Mouse (Mus musculus) cerebellum, postnatal 4 days (tissue): ENCODE results near the gene Mylk.
A peak's percentile ranks its signal among the peaks of the same experiment; 100 is the strongest.

Source experiments
- DNase-seq, 2 experiments: peaks; one replicate each; pipeline ENCODE4 v3.0.0; 2022; ENCODE audit warnings: low spot score in 2 of 2, mixed read lengths in 1 of 2

Gene Mylk

DNA sequence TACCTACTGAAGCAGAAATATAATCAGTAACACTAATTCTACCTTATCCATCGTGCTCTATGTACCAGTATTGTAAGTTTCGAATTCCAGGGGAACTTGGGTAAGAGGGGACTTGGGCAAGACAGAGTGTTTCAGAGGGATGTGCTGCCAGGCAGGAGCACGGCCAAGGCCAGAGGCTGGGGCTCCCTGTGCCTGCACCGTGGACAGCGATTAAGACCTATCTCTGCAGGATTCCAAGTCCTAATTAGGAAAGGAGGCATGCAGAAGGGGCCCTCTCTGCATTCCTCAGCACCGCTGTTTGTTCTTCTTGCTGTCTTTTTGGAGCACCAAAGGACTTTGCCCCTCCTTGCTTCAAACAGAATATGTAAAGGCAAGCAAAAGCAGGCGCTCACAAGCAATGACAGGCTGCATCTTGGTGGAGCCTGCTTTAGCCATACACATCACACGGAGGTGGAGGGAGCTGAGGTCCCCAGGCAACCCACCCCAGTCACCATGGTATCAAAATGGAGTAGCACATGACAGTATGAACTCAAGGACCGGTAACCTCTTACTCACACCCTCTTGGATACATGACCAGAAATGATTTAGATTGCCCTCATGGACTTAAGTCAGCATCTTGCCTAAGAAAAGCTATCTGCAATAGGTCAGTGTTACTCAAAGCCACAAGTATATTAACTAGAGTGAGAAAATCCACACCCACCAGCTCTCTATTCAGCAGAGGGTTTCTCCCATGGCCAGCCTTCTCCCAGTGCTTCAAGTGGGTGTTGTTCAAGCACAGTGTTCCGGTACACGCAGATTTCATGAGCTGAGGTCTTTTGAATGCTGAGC, 239.4 kb downstream of the Mylk start:
- DNase-seq: no peak

DNA sequence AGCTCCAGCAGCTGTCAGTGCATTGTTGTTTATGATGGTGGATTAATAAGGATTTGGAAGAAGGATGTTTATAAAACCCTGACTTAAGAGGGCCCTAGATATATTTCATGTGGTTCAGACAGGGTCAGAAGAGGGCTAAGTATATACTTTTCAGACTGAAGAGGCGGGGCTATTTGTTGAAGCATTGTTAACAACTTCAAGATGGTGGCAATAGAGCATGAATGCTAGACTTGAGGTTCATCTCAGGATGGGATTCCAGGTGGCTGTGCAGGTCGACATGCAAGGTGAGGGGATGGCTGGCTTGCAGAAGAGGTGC, 240.0 kb downstream of the Mylk start:
- DNase-seq: no peak

DNA sequence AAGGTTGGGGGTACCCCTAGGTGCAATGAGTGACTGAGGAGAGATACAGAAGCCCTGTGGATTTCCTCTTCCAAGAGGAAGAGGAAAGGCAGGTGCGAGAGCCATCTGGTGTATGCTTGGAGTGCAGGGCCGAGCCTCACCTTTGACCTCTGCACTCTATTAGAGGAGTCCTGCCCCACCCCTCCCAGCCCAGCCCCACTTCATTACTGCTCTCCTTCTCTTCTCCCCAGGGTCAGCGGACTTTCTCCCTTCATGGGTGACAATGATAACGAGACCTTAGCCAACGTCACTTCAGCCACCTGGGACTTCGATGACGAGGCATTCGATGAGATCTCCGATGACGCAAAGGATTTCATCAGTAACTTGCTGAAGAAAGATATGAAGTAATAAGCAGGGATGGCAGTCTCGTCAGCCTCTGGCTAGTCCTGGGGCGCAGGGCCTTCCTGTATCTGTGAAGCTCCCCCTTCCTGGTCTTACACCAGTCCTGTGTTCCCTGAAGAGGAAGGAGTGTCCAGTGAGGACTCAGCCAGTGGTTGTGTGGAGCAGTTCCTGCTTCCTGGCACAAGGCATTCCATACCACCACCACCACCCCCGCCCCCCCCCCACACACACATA, 241.3 kb downstream of the Mylk start:
- no peak for DNase-seq

DNA sequence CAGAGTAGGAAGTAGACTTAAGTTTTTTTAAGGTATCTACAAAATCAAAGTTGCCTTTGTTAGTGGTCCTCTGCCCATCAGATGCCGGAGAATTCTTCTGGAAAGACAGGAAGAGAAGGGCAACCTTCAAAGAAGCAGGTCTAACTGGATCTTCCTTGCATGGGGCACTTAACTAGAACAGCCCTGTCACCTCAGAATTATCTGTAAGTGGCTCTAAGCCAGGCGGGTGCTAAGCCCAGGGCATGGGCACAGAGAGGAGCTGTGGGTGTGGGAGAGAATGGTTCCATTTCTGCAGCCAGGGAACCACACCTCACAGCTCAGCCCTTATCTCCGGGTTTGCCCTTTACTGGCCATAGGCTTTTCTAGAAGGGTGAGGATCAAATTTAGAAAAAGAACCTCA, 246.4 kb downstream of the Mylk start:
- DNase-seq: no peak

DNA sequence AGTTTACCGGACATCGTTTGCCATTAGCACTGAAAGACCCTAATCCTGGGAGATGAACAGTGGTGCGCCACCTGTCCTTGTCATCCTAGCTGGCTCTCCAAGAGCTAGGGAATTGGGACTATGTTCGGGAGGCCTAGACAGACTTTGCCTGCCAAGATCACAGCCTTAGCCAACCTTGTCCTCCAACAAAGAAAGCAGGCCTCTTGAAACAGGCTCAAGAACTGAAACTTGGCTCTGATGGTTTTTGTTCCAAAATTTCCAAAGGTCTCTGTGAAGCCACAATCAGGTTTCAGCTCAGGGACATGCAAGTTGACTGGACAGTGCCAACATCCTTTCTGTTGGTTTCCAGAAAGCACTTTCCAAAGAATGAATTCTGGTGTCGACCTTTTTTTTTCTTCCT, 247.8 kb downstream of the Mylk start:
- no peak for DNase-seq

DNA sequence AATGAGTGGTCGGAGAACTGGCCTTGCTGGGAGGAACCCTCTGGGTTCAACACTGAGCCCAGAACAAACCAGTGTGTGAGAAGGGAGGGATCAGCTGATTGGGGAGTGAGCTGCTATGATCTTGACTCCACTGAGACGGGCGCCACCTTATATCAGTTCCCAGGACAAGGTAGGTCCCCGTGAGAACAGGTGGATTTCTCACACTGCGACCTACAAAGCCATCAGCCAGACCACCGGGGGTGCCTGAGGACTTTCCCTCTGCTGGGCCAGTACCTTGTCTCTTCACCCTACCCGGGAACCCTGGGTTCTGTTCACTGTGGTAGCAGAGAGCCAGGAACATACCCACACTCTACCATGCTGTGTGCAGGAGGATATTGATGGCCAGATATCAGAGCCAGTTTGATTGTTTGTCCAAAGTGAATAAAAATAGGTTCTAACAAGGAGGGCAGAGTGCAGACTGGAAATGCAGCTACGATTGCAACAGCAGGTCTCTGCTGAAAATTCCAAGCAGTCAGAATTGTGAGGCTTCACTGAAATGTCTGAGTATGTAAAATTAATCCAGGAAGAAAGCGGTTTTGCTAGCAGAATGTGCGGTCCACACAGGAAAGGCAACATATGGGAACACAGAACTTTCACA, 248.8 kb downstream of the Mylk start:
- DNase-seq: no peak

DNA sequence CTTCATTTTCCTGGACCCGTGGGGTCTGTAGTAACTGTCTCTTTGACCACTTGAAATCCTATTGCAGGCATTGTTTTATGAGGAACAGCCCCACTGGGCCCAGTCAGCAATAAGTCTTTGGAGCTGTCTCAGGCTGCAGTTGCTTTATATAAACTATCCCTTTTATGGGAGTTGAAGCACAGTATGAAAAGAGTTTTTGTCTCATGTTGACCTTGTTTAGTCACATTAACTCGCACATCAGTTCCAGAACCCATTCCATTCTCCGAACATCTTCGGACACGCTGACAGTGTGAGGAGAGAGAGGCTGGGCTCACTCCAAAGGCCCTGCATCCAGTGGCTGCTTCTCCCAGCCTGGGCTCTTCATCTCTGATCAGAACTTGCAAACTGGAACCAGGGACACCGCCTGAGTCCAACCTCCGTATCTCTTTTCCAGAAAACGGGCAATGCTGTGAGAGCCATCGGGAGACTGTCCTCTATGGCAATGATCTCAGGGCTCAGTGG, 249.7 kb downstream of the Mylk start:
- no peak for DNase-seq

DNA sequence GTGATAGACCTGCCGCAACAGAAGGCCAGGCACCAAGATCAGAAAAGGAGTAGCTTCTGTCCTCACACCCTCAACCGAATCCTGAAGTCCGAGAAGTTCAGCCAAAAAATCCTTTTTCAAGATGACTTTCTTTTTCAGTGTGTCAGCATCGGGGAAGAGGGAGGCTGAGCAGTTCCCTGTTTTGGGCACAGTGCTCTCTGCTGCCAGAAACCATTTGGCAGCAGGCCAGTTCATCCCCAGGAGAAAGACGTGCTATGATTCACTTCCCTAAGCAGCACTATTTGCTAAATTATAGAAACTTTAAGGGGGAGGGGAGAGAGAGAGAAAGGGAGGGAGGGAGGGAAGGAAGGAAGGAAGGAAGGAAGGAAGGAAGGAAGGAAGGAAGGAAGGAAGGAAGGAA, 251.1 kb downstream of the Mylk start:
- peak in 1 of 2 experiments; percentile 58 for DNase-seq

DNA sequence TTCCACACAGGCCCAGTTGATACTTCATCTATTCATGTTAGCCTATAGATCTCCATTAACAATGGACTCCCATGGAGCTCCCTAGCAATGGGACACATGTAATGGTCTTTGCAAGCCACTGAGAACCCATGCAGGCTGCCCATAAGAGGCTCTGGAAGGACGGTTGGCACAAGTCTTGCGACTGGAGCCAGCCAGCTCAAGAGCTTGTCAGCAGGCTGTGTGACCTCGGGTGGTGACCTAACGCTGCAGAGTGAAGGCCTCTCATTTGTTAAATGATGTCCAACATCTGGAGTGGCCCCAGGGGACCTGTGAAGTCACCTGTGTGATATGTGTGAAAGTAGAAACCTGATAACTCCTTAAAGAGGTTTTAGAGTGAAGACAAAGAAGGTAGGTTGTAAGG, 252.0 kb downstream of the Mylk start:
- no peak for DNase-seq

DNA sequence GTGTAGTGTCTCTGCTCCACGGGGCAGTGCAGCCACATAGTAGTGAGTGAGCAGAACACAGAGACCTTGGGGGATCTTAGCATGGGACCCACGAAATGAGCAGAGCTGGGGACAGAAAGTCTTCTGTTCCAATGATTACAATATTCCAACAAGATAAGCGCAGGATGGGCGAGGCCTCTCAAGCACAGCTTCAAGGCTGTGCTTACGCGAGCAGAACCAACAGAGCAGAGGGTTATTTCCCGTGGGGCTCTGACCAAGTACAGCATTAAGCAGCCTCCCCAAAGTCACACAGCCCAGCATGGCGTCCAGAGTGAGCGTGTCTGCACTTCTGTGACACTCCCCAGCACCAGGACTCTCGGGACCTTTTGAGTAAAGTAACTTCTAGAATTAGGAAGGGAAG, 252.6 kb downstream of the Mylk start:
- no peak for DNase-seq

DNA sequence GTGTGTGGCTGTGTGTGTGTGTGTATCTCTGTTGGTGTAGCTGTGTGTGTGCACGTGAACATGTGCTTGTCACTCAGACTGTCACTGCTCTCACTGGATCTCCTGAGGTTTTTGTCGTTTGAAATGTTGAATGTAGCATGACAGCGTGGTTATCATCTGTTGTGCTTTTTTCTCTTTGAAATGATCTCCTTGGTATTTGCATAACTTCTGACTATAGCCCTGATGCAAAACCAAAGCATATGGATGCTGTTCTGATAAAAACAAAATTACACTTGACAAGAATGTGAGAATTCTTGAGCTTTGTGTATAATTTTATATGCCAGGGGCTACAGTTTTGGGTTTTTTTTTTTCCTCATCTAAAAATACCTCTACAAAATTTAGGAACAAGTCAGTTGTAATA, 254.0 kb downstream of the Mylk start:
- DNase-seq: no peak

DNA sequence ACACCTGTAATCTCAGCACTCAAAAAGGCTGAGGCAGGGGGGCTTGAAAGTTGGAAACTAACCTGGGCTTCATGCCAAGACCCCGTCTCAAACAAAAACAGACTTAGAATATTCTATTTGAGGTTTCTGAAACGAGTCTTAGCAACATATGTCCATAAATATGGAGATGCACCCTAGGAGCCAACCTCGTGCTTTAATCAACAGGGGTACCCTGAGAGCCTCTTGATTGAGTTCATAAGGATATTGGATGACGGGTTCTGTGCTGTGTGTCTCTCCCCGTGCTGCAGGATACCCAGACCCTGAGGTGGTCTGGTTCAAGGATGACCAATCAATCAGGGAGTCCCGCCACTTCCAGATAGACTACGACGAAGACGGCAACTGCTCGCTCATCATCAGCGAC, 255.0 kb downstream of the Mylk start:
- no peak for DNase-seq

DNA sequence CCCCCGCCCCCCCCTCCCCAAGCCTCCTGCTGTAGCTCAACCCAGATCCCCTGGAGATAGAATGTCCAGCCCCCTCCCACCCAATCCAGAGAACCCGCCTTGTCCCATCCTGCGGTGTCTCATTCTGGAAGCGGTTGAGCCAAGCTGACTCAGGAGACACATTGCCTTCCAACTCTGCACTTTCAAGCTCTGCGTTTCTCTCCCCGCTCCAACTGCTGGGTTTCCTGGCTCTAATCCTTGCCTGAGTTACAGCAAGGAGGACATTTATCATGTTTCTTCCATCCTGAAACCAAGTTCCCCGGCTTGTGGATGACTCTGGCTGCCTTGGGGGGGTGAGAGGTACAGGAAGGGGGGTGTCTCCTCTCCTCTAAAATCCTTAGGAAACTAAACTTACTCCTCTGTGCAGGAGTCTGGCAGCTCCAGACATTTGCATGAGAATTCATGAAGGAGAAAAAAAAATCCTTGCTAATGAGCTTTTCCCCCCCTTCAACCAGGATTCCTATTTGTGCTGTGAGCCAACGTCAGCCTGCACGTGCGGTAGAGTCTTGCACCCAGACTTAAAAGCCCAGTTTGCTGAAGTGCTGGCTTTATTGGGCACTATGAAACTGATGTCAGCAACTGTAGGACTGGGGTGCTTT, 256.0 kb downstream of the Mylk start:
- no peak for DNase-seq

DNA sequence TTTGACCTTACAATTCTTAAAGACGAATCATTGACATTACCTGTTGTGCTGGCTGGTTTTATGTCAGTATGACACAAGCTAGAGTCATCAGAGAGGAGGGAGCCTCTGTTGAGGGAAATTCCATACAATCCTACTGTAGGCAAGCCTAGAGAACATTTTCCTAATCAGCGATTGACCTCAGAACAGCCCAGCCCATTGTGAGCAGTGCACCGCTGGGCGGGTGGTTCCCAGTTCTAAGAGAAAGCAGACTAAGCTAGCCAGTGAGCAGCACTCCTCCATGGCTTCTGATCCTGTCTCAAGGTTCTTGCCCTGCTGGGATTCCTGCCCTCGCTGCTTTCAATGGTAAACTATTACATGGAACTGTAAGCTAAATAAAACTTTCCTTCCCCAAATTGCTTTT, 259.3 kb downstream of the Mylk start:
- no peak for DNase-seq

DNA sequence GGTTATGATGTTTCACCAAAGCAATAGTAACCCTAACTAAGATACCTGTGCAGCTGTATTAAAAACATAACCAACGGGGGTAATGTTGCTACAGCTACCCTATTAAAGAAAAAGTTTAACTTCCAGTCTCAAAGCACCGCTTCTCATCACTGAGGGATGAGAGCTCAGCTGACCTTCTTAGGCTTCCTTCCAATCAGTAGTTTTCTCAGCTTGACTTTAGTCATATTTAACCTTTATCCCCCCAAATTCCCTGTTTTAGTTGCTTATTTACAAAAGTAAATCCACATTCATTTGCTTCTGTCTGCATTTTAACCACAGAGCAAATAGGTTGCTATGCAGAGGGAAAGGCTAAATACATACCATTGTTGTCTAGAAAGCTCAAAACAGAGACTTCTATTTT, 259.7 kb downstream of the Mylk start:
- no peak for DNase-seq

DNA sequence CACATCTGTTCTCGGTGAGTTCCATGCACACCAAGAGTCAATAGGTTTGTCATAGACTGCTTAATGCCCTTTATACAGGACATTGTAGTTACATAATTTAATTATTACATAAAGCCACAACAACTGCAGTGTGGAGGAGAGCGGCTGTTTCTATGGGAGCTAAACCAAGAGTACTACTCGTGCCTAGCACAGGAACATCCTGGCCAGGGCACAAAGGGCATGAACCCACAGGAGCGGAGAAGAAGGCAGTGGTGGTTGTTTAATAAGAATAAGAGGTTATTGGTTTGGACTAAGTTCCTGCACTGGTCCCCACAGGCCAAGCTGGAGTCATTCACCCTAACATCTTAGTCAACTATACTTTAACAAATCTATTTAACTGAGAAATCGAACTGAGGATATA, 261.2 kb downstream of the Mylk start:
- no peak for DNase-seq

DNA sequence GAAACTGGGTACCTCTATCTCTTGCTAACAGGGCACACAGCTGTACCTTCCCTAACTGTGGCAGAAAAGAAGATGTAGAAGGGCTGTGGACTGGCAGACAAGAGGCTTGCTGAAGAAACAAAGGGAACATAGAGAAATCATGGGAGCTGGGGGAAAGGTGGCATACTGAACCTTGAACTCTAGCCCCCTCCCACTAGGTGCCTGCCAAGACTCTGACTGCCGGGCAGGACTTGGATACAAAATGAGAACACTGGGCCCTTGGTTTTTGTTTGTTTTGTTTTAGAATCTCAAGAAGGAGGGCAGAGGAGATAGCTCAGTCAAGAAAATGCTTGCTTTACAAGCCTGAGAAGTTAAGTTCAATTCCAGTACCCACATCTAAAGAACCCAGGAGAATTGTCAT, 262.4 kb downstream of the Mylk start:
- no peak for DNase-seq

DNA sequence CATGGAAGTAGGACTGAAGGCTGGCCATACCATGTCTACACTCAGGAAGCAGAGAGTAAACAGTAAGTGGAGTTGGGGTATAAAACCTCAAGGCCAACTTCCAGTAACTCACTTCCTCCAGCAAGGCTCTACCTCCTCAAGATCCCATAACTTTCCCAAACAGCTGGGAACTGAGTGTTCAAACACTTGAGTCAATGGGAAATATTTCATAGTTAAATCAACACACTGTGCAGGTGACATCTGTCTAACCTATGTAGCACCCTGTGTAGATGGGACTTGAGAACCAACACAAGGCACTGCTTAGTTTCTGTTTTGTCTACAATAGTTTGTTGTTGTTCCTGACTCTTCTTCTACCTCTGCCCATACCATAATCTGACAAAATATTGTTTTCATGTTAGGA, 263.4 kb downstream of the Mylk start:
- DNase-seq: no peak

DNA sequence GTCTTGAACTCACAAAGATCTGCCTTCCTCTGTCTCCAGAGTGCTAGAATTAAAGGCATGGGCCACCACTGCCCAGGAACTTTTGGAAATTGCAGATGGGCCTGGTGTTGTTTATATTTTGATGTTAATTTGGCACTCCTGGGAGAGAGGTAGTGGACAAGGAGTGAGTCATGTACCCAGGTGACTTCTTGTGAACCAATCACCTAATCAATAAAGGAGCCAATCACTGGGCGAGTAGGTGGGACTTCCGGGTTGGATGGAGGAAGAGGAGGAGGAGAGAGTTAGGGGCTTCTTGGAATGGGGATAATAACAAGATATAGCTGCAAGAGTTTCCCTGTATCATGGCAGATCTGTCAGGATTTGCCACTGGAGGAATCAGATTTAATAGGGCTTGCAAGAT, 268.5 kb downstream of the Mylk start:
- no peak for DNase-seq

DNA sequence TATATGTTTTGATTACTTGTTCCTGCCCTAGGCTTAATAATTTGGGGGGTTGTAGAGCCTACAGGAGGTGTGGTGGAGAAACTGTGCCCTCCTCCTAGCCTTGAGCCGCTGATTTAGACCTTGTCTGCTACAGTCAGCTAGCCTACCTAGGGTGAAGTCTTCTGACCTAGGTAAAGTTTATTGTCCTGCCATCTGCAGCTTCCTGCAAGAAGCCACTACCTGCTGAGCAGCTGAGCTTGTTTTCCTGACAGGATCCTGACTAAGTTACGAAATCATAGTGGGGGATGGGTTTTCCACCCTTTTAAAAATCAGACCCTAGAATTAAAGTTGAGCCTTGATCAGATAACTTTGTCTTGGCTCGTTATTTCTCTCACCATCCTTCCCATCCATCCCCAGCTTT, 271.5 kb downstream of the Mylk start:
- DNase-seq: no peak

DNA sequence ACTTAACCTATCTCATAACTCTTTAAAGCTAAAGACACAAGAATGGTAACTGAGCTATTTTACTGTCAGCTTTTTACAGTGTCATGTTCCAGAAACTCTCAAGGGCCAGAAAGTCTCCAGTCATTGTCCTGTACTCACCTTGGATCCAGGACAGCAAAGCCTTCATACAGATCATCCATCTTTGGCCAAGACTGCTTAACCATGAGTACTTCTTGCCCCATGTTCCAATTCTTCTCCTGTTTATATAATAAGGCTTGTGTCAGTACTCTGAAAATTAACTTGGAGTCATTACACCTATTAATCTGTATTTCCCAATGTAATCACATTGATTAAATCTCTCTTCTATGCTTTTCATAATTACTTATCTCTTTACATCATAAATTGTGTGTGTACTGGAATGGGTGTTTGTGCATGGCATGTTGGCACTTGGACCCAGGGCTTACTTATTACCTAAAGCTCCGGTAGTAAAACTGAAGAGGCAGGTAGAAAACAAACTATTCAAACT, 273.5 kb downstream of the Mylk start:
- no peak for DNase-seq

DNA sequence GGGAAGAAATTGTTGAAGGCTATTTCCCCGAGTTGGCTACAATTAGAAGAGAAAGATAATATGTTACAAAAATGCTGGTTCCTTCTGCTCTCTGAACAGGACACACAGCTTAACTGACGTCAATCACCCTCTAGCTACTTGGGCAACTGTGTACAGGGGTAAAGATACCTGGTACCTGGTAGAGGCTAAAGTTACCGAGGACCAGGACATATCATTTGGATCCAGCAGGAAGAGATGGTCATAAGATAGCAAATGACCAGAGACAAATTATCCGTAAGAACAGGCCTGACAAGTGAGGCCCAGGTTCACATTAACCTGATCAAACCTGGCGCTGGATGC, 276.9 kb downstream of the Mylk start:
- DNase-seq: no peak
